Mouse (Mus musculus): ENCODE results near the gene Uba52. TPM values are rescaled to one million over a fixed set of nuclear protein-coding genes. Genes with fewer than 3 reads are reported as not detected.
A peak's percentile ranks its signal among the peaks of the same experiment; 100 is the strongest.

The Uba52 gene
- polyA plus RNA-seq, 1 experiment = 770 TPM

- peak overlapping the region; percentile 28 for H3K27ac ChIP-seq (ENCODE audit: insufficient read depth, low read depth, low read length)
- H3K36me3 ChIP-seq (ENCODE audit: control insufficient read depth, insufficient read depth, low read length) = no peaks in the 10 kb centered on the region; the same call in 1 of the 2 replicates
- TF ChIP-seq CTCF (IDR thresholded peaks at IDR 0.05; ENCODE audit: extremely low read depth, insufficient read length, insufficient replicate concordance, low read depth, low read length) = no peak
- TF ChIP-seq POLR2A (IDR thresholded peaks at IDR 0.05; ENCODE audit: low read depth, low read length) = no peak
- no peak overlapping the region for H3K4me3 ChIP-seq (ENCODE audit: low read depth, low read length)
- H3K4me1 ChIP-seq (ENCODE audit: control insufficient read depth, insufficient read depth, insufficient read length, low read length) = peaks cover 5% of the 10 kb centered on the region; the same call in 1 of the 2 replicates
- 29% methylated on average over 10 of the region's 10 CpGs for WGBS
- H3K27me3 ChIP-seq (ENCODE audit: control insufficient read depth, insufficient read depth, low read length) = no peaks in the 10 kb centered on the region
These were observed 41.2 kb downstream of the Uba52 start for GRCm38 (mm10) chr8:70469295-70469916.

- no peak overlapping the region for H3K27ac ChIP-seq (ENCODE audit: insufficient read depth, low read depth, low read length)
- no peak for TF ChIP-seq POLR2A (IDR thresholded peaks at IDR 0.05; ENCODE audit: low read depth, low read length)
- TF ChIP-seq CTCF (IDR thresholded peaks at IDR 0.05; ENCODE audit: extremely low read depth, insufficient read length, insufficient replicate concordance, low read depth, low read length) = no peak
- H3K4me3 ChIP-seq (ENCODE audit: low read depth, low read length) = no peak overlapping the region
- H3K27me3 ChIP-seq (ENCODE audit: control insufficient read depth, insufficient read depth, low read length) = no peaks in the 10 kb centered on the region
- no peaks in the 10 kb centered on the region; the same call in 1 of the 2 replicates for H3K36me3 ChIP-seq (ENCODE audit: control insufficient read depth, insufficient read depth, low read length)
- H3K4me1 ChIP-seq (ENCODE audit: control insufficient read depth, insufficient read depth, insufficient read length, low read length) = peaks cover 5% of the 10 kb centered on the region; the same call in 1 of the 2 replicates
- 85% methylated on average over 4 of the region's 4 CpGs for WGBS
These were observed 41.9 kb downstream of the Uba52 start for GRCm38 (mm10) chr8:70468733-70469132.

- H3K27ac ChIP-seq (ENCODE audit: insufficient read depth, low read depth, low read length) = no peak overlapping the region
- no peaks in the 10 kb centered on the region; the same call in 1 of the 2 replicates for H3K36me3 ChIP-seq (ENCODE audit: control insufficient read depth, insufficient read depth, low read length)
- H3K4me1 ChIP-seq (ENCODE audit: control insufficient read depth, insufficient read depth, insufficient read length, low read length) = peaks cover 5% of the 10 kb centered on the region; the same call in 1 of the 2 replicates
- WGBS = 62% methylated on average over 1 of the region's 1 CpGs
- no peak overlapping the region for H3K4me3 ChIP-seq (ENCODE audit: low read depth, low read length)
- no peaks in the 10 kb centered on the region for H3K27me3 ChIP-seq (ENCODE audit: control insufficient read depth, insufficient read depth, low read length)
- TF ChIP-seq CTCF (IDR thresholded peaks at IDR 0.05; ENCODE audit: extremely low read depth, insufficient read length, insufficient replicate concordance, low read depth, low read length) (no peak), POLR2A (IDR thresholded peaks at IDR 0.05; ENCODE audit: low read depth, low read length) (no peak)
These were observed 42.7 kb downstream of the Uba52 start for GRCm38 (mm10) chr8:70467907-70468306.

- 78% methylated on average over 5 of the region's 5 CpGs for WGBS
- Histone ChIP-seq H3K4me3 (ENCODE audit: low read depth, low read length) (no peak overlapping the region), H3K36me3 (ENCODE audit: control insufficient read depth, insufficient read depth, low read length) (no peaks in the 10 kb centered on the region; the same call in 1 of the 2 replicates), H3K27ac (ENCODE audit: insufficient read depth, low read depth, low read length) (no peak overlapping the region), H3K27me3 (ENCODE audit: control insufficient read depth, insufficient read depth, low read length) (no peaks in the 10 kb centered on the region), H3K4me1 (ENCODE audit: control insufficient read depth, insufficient read depth, insufficient read length, low read length) (peaks cover 5% of the 10 kb centered on the region; the same call in 1 of the 2 replicates)
- no peak for TF ChIP-seq POLR2A (IDR thresholded peaks at IDR 0.05; ENCODE audit: low read depth, low read length)
- no peak for TF ChIP-seq CTCF (IDR thresholded peaks at IDR 0.05; ENCODE audit: extremely low read depth, insufficient read length, insufficient replicate concordance, low read depth, low read length)
These were observed 43.3 kb downstream of the Uba52 start for GRCm38 (mm10) chr8:70467229-70467725.

GRCm38 (mm10) chr8:70466771-70467170 is 43.8 kb downstream of the Uba52 start:
- Histone ChIP-seq H3K27me3 (ENCODE audit: control insufficient read depth, insufficient read depth, low read length) (no peaks in the 10 kb centered on the region), H3K36me3 (ENCODE audit: control insufficient read depth, insufficient read depth, low read length) (no peaks in the 10 kb centered on the region; the same call in 1 of the 2 replicates), H3K27ac (ENCODE audit: insufficient read depth, low read depth, low read length) (no peak overlapping the region), H3K4me3 (ENCODE audit: low read depth, low read length) (no peak overlapping the region), H3K4me1 (ENCODE audit: control insufficient read depth, insufficient read depth, insufficient read length, low read length) (peaks cover 5% of the 10 kb centered on the region; the same call in 1 of the 2 replicates)
- TF ChIP-seq CTCF (IDR thresholded peaks at IDR 0.05; ENCODE audit: extremely low read depth, insufficient read length, insufficient replicate concordance, low read depth, low read length) (no peak), POLR2A (IDR thresholded peaks at IDR 0.05; ENCODE audit: low read depth, low read length) (no peak)
- 60% methylated on average over 11 of the region's 11 CpGs for WGBS

- Histone ChIP-seq H3K36me3 (ENCODE audit: control insufficient read depth, insufficient read depth, low read length) (no peaks in the 10 kb centered on the region; the same call in 1 of the 2 replicates), H3K4me3 (ENCODE audit: low read depth, low read length) (no peak overlapping the region), H3K27ac (ENCODE audit: insufficient read depth, low read depth, low read length) (no peak overlapping the region), H3K27me3 (ENCODE audit: control insufficient read depth, insufficient read depth, low read length) (no peaks in the 10 kb centered on the region), H3K4me1 (ENCODE audit: control insufficient read depth, insufficient read depth, insufficient read length, low read length) (peaks cover 5% of the 10 kb centered on the region; the same call in 1 of the 2 replicates)
- no peak for TF ChIP-seq POLR2A (IDR thresholded peaks at IDR 0.05; ENCODE audit: low read depth, low read length)
- no peak for TF ChIP-seq CTCF (IDR thresholded peaks at IDR 0.05; ENCODE audit: extremely low read depth, insufficient read length, insufficient replicate concordance, low read depth, low read length)
- 95% methylated on average over 4 of the region's 4 CpGs for WGBS
These were observed 44.3 kb downstream of the Uba52 start for GRCm38 (mm10) chr8:70466305-70466704.

- H3K27me3 ChIP-seq (ENCODE audit: control insufficient read depth, insufficient read depth, low read length) = no peaks in the 10 kb centered on the region
- no peaks in the 10 kb centered on the region; the same call in 1 of the 2 replicates for H3K36me3 ChIP-seq (ENCODE audit: control insufficient read depth, insufficient read depth, low read length)
- WGBS = 98% methylated on average over 4 of the region's 4 CpGs
These were observed 44.9 kb downstream of the Uba52 start for GRCm38 (mm10) chr8:70465701-70466100.

More at GRCm38 (mm10) chr8:70465701-70466100, 44.9 kb downstream of the Uba52 start:
- H3K4me3 ChIP-seq (ENCODE audit: low read depth, low read length) = no peak overlapping the region
- H3K4me1 ChIP-seq (ENCODE audit: control insufficient read depth, insufficient read depth, insufficient read length, low read length) = peaks cover 5% of the 10 kb centered on the region; the same call in 1 of the 2 replicates
- TF ChIP-seq CTCF (IDR thresholded peaks at IDR 0.05; ENCODE audit: extremely low read depth, insufficient read length, insufficient replicate concordance, low read depth, low read length) (no peak), POLR2A (IDR thresholded peaks at IDR 0.05; ENCODE audit: low read depth, low read length) (no peak)
- no peak overlapping the region for H3K27ac ChIP-seq (ENCODE audit: insufficient read depth, low read depth, low read length)
